Mouse (Mus musculus) intestine, embryonic 14.5 days (tissue): Measurements from ENCODE around the gene Ctso. TPM values are rescaled to one million over a fixed set of nuclear protein-coding genes. Genes with fewer than 3 reads are reported as not detected.

Experiments used
- ATAC-seq: fragments of 200-750 bp; cut with Nextera tagmentation; replicated peaks from 2 replicates; pipeline ENCODE4 v1.8.0; 2017; ENCODE audit warnings: low read depth, moderate number of reproducible peaks, moderate TSS enrichment, moderate library complexity; ENCODE audit not compliant: low FRiP score, low TSS enrichment
- DNase-seq: peaks from one replicate; pipeline ENCODE4 v3.0.0-alpha.2; 2018; ENCODE audit warnings: low spot score
- H3K27ac ChIP-seq: fragments of 300-500 bp; sonication (generic); 2 replicates; pipeline ENCODE4 v1.5.1; 2014; ENCODE audit warnings: low read depth, mild to moderate bottlenecking, control low read depth
- H3K27me3 ChIP-seq: fragments of 300-500 bp; sonication (generic); replicated peaks from 2 replicates; pipeline ENCODE4 v1.6.1; 2014; ENCODE audit warnings: low read length, control low read depth; ENCODE audit not compliant: control insufficient read depth, insufficient read depth
- H3K36me3 ChIP-seq: fragments of 300-500 bp; sonication (generic); 2 replicates; pipeline ENCODE4 v1.6.1; 2014; ENCODE audit warnings: low read length, control low read depth; ENCODE audit not compliant: control insufficient read depth, insufficient read depth
- H3K4me1 ChIP-seq: fragments of 300-500 bp; sonication (generic); replicated peaks from 2 replicates; pipeline ENCODE4 v1.6.1; 2014; ENCODE audit warnings: low read length, control low read depth, mixed read lengths; ENCODE audit not compliant: control insufficient read depth, insufficient read depth
- H3K4me2 ChIP-seq: fragments of 300-500 bp; sonication (generic); 2 replicates; pipeline ENCODE4 v1.6.1; 2014; ENCODE audit warnings: low read length
- H3K4me3 ChIP-seq: fragments of 300-500 bp; sonication (generic); 2 replicates; pipeline ENCODE4 v1.5.1; 2014; ENCODE audit warnings: low read depth, low read length, control low read depth, mixed read lengths
- H3K9ac ChIP-seq: fragments of 300-500 bp; sonication (generic); 2 replicates; pipeline ENCODE4 v1.6.1; 2014; ENCODE audit warnings: mild to moderate bottlenecking, low read length
- H3K9me3 ChIP-seq: fragments of 300-500 bp; sonication (generic); 2 replicates; pipeline ENCODE4 v1.6.1; 2016; ENCODE audit warnings: low read length, control low read depth; ENCODE audit not compliant: control insufficient read depth
- WGBS: fragments of 180-500 bp; shearing (Covaris S2); extraction: QIAGEN DNeasy Blood & Tissue Kit; methylation state at CpG from one replicate; pipeline ENCODE4 v1.1.7; 2014; 5-methylcytosine and 5-hydroxymethylcytosine counted together
- polyA plus RNA-seq: library from polyadenylated mRNA; unstranded; fragments of >200 nt; fragmentation: Nextera tagmentation; extraction: Ambion mirVana; gene quantifications from 2 replicates; pipeline ENCODE4 v1.2.1, GENCODE M21; 2014

Gene Ctso
- polyA plus RNA-seq, 1 experiment from 2014 or later = 17.2 TPM

DNA sequence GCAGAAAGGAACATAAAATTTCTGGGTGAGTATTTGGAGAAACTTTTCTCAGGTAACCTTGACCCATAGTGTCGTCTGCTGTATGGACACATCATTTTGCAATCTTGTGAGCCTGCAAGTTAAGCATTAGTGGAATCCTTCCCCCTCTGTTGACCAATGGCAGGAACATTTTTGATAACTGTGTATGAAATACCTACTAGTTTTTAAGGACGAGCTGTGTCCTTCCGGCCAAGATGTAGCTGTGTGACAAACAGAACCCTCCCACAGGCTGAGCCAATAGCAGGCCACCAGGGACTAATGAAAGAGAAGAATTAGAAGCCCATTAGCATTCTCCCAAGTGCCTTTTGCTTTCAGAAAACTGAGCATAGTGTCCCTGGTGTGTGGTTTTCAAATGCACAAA is 58.1 kb downstream of the Ctso start:
- 57% methylated on average over 3 of the region's 3 CpGs for WGBS
- Histone ChIP-seq H3K4me1 (no peaks in the 10 kb centered on the region), H3K9ac (no peak overlapping the region), H3K4me3 (no peak overlapping the region), H3K27me3 (no peaks in the 10 kb centered on the region), H3K27ac (no peak overlapping the region), H3K9me3 (no peaks in the 10 kb centered on the region), H3K4me2 (no peak overlapping the region), H3K36me3 (no peaks in the 10 kb centered on the region)
- DNase-seq = no peak
- no peak for ATAC-seq

GRCm38 (mm10) chr3:81995371-81995770 is 63.0 kb downstream of the Ctso start:
- 44% methylated on average over 4 of the region's 4 CpGs for WGBS
- DNase-seq (no peak), ATAC-seq (no peak)
- Histone ChIP-seq H3K9me3 (no peaks in the 10 kb centered on the region), H3K9ac (no peak overlapping the region), H3K36me3 (no peaks in the 10 kb centered on the region), H3K4me1 (no peaks in the 10 kb centered on the region), H3K27ac (no peak overlapping the region), H3K27me3 (no peaks in the 10 kb centered on the region), H3K4me3 (no peak overlapping the region), H3K4me2 (no peak overlapping the region)

DNA sequence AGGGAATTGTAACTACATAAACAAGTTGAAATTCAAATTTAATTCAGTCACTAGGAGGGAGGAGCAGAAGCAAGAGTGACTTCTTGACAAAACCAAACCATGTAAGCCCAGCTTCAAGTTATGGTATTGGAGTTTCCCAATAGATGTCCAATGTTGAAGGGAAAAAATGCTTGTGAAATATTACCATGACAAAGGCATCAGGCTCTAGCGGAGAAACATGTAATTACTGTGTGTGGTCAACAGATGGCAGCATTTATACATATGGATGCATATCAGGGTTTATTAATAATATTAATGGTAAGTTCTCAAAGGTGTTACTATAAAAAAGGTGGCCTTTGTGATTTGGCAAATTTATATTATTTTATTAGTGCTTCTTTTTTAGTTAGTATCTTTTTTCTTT is 63.6 kb downstream of the Ctso start:
- Histone ChIP-seq H3K27me3 (no peaks in the 10 kb centered on the region), H3K36me3 (no peaks in the 10 kb centered on the region), H3K4me2 (no peak overlapping the region), H3K9me3 (no peaks in the 10 kb centered on the region), H3K9ac (no peak overlapping the region), H3K4me3 (no peak overlapping the region), H3K4me1 (no peaks in the 10 kb centered on the region), H3K27ac (no peak overlapping the region)
- DNase-seq = no peak
- WGBS = 2% methylated on average over 1 of the region's 1 CpGs
- no peak for ATAC-seq

Other genes with a start within 250 kb of the Ctso start
- 1.3 and 3.1 TPM in 2 replicates for gene Tdo2, start 43.6 kb downstream of the Ctso start, polyA plus RNA-seq
- gene Asic5, start 49.7 kb downstream of the Ctso start, polyA plus RNA-seq = 0.11 TPM in 1 of 2 replicates, not detected in the other
- gene Gucy1b1, start 142.1 kb downstream of the Ctso start, polyA plus RNA-seq = 76.3 and 92.8 TPM in 2 replicates
- gene Gucy1a1, start 213.2 kb downstream of the Ctso start, polyA plus RNA-seq = 56.9 and 64.2 TPM in 2 replicates